Mouse (Mus musculus): ENCODE results near the gene Mrtfa. TPM values are rescaled to one million over a fixed set of nuclear protein-coding genes. Genes with fewer than 3 reads are reported as not detected.

The Mrtfa gene
- polyA plus RNA-seq, 1 experiment from 2014 or later: 23.6 TPM

DNA sequence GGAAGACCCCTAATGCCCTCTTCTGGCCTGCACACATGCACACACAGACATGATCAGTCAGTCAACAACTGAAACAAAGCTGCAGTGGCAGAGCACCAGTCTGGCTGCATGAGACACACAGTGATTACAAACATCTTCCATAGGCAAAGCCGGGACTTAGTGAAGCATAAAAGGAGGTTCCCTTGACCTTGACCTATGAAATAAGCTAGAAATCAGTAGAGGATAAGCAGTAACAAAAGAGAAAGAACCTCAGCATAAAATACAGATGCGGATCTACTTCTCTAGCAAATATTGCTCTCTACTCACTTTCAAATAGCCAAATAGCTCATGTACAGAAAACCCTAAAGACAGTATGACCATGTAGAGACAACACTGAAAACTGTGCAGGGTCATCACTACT is 68.5 kb downstream of the Mrtfa start:
- ATAC-seq (ENCODE audit: insufficient number of reproducible peaks, insufficient read depth, low FRiP score, low TSS enrichment): no peak
- H3K27me3 ChIP-seq: no peaks in the 10 kb centered on the region
- no peak overlapping the region for H3K9ac ChIP-seq
- H3K4me3 ChIP-seq: no peak overlapping the region
- no peak overlapping the region for H3K4me2 ChIP-seq (replicated peaks)
- no peaks in the 10 kb centered on the region for H3K9me3 ChIP-seq
- no peak overlapping the region for H3K27ac ChIP-seq
- H3K36me3 ChIP-seq: no peaks in the 10 kb centered on the region
- WGBS: 82% methylated on average over 2 of the region's 2 CpGs
- H3K4me1 ChIP-seq: 0 out of 2 replicates have a peak, but pooled peaks cover 6% of the 10 kb centered on the region

DNA sequence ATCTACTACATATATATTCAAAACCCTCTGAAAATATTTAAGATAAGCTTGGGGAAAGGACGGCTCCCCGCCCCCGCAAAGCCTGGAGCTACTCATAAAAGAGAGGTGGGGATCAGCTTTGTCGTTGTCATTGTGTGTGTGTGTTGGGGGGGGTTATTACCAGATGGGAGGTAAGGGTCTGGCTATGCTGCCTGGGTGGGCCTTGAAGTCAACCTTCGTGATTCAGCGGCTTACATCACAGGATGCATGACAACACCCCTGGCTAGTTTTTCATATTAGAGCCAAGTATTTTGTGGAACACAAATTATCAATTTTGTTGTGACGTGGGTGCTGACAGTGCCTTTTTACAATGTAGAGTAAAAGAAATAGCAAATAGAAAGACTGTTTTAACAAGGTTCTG is 69.6 kb downstream of the Mrtfa start:
- H3K27me3 ChIP-seq: no peaks in the 10 kb centered on the region
- 79% methylated on average over 7 of the region's 7 CpGs for WGBS
- H3K4me1 ChIP-seq: 0 out of 2 replicates have a peak, but pooled peaks cover 6% of the 10 kb centered on the region
- no peak overlapping the region for H3K4me3 ChIP-seq
- ATAC-seq (ENCODE audit: insufficient number of reproducible peaks, insufficient read depth, low FRiP score, low TSS enrichment): no peak
- H3K9ac ChIP-seq: no peak overlapping the region
- no peak overlapping the region for H3K27ac ChIP-seq
- no peak overlapping the region for H3K4me2 ChIP-seq (replicated peaks)
- no peaks in the 10 kb centered on the region for H3K36me3 ChIP-seq
- no peaks in the 10 kb centered on the region for H3K9me3 ChIP-seq

DNA sequence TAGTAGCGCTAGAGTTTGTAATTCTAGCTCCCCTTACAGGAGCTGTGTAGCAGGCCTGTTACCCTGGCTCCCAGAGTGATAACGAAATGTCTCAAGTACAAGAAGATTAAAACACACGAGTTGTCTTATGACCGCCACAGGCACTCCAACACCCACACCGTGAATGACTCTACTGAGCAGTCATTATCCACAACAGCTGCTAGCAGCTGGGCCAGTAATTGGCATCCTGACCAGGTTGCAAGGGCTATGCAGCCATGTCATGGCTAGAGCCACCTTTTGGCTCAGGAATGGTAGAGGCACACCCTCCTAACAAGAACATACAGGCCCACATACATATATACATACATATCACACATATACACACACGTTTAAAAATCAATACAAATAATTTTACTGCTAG is 70.4 kb downstream of the Mrtfa start:
- no peak for ATAC-seq (ENCODE audit: insufficient number of reproducible peaks, insufficient read depth, low FRiP score, low TSS enrichment)
- H3K27ac ChIP-seq: no peak overlapping the region
- H3K4me1 ChIP-seq: 0 out of 2 replicates have a peak, but pooled peaks cover 6% of the 10 kb centered on the region
- no peak overlapping the region for H3K4me3 ChIP-seq
- WGBS: 80% methylated on average over 6 of the region's 6 CpGs
- no peaks in the 10 kb centered on the region for H3K9me3 ChIP-seq
- no peak overlapping the region for H3K9ac ChIP-seq
- H3K36me3 ChIP-seq: no peaks in the 10 kb centered on the region; the same call in 1 of the 2 replicates
- H3K27me3 ChIP-seq: no peaks in the 10 kb centered on the region
- H3K4me2 ChIP-seq (replicated peaks): no peak overlapping the region

DNA sequence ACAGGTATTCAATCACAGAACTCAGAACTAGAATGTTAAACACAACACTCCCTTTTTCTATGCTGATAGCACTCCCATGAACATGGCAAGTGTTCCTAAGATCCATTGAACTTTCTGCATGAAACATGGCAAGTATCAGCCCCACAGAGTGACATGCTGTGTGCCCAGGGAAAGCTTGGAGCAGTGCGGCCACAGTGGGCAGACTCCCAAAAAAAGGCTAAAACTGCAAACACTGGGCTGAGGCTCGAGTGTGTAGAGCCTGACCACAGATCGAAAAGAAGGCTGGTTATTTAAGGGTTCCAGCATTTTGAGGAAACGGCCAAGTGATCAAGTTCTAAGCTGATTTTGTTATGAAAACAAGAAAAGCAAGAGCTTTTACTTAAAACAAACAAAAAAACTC is 72.3 kb downstream of the Mrtfa start:
- no peak for ATAC-seq (ENCODE audit: insufficient number of reproducible peaks, insufficient read depth, low FRiP score, low TSS enrichment)
- H3K27me3 ChIP-seq: no peaks in the 10 kb centered on the region
- H3K4me2 ChIP-seq (replicated peaks): no peak overlapping the region
- H3K36me3 ChIP-seq: no peaks in the 10 kb centered on the region; the same call in 1 of the 2 replicates
- H3K27ac ChIP-seq: no peak overlapping the region
- H3K9me3 ChIP-seq: no peaks in the 10 kb centered on the region
- H3K9ac ChIP-seq: no peak overlapping the region
- WGBS: 83% methylated on average over 4 of the region's 4 CpGs
- no peak overlapping the region for H3K4me3 ChIP-seq
- H3K4me1 ChIP-seq: 0 out of 2 replicates have a peak, but pooled peaks cover 5% of the 10 kb centered on the region

DNA sequence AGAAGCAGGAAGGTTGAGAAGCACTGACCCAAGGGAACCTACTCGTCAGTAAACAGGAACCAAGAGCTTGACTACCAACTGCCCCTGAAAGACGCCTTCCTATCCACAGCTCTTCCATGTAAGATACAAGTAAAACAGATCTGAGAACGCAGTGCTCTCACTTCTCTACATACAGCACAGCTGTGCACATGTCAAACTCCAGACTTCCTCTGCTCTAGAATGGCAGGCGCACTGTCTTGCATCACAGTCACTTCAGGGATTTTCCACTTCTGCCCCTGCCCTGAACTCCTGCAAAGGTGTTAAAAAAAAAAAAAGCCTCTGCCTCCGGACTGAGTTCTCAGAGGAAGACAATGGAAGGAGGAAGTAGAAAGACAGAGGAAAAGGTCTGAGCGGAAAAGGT is 78.0 kb downstream of the Mrtfa start:
- H3K4me1 ChIP-seq: peaks cover 9% of the 10 kb centered on the region; the same call in 1 of the 2 replicates
- H3K27me3 ChIP-seq: no peaks in the 10 kb centered on the region
- H3K4me2 ChIP-seq (replicated peaks): no peak overlapping the region
- H3K9ac ChIP-seq: no peak overlapping the region
- H3K9me3 ChIP-seq: no peaks in the 10 kb centered on the region
- no peak overlapping the region for H3K4me3 ChIP-seq
- WGBS: 66% methylated on average over 6 of the region's 6 CpGs
- H3K27ac ChIP-seq: no peak overlapping the region
- ATAC-seq (ENCODE audit: insufficient number of reproducible peaks, insufficient read depth, low FRiP score, low TSS enrichment): no peak
- no peaks in the 10 kb centered on the region; the same call in 1 of the 2 replicates for H3K36me3 ChIP-seq

DNA sequence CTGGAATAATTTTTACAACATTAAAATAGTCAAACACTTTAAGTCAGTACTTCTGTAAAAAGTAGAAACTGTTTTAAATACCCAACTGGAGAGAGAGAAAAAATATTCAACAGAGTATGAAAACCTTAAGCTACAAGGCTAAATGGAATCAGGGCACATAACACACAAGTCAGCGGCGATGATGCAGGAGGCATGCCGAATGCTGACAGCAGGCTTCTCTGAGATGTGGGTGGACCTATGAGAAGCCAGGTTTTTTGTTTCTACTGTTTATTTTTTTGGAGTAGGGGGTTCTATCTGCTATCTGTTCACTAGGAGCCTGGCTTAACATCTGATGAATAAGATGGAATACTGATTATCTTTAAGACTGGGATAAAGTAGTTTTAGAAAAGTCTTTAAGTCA is 80.2 kb downstream of the Mrtfa start:
- Histone ChIP-seq H3K4me1 (peaks cover 22% of the 10 kb centered on the region), H3K27me3 (no peaks in the 10 kb centered on the region), H3K4me2 (replicated peaks) (no peak overlapping the region), H3K9ac (no peak overlapping the region), H3K36me3 (no peaks in the 10 kb centered on the region; the same call in 1 of the 2 replicates), H3K27ac (no peak overlapping the region), H3K4me3 (no peak overlapping the region), H3K9me3 (no peaks in the 10 kb centered on the region)
- 74% methylated on average over 3 of the region's 3 CpGs for WGBS
- no peak for ATAC-seq (ENCODE audit: insufficient number of reproducible peaks, insufficient read depth, low FRiP score, low TSS enrichment)

DNA sequence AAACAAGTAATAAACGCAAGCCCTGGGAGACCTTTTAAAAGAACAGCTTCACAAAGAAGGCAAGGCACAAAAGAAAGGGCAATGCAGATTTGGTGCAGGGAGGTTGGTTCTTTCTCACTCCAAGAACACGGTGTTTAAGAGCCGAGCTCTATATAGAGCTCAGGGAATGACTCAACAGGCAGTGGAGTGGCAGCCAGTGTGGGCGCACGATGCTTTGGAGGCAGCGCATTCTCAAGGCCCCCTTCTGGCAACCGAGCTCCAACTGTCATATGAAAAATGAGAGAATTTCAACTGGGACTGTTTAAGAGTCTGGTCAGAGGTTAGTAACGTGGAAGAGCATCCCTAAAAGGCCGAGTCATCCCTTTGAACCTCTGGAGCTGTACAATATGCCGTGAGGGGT is 84.6 kb downstream of the Mrtfa start:
- Histone ChIP-seq H3K27ac (no peak overlapping the region), H3K27me3 (no peaks in the 10 kb centered on the region), H3K4me2 (replicated peaks) (no peak overlapping the region), H3K36me3 (no peaks in the 10 kb centered on the region), H3K4me1 (peaks cover 41% of the 10 kb centered on the region), H3K9ac (no peak overlapping the region), H3K4me3 (no peak overlapping the region), H3K9me3 (no peaks in the 10 kb centered on the region)
- WGBS: 55% methylated on average over 10 of the region's 10 CpGs
- ATAC-seq (ENCODE audit: insufficient number of reproducible peaks, insufficient read depth, low FRiP score, low TSS enrichment): no peak

DNA sequence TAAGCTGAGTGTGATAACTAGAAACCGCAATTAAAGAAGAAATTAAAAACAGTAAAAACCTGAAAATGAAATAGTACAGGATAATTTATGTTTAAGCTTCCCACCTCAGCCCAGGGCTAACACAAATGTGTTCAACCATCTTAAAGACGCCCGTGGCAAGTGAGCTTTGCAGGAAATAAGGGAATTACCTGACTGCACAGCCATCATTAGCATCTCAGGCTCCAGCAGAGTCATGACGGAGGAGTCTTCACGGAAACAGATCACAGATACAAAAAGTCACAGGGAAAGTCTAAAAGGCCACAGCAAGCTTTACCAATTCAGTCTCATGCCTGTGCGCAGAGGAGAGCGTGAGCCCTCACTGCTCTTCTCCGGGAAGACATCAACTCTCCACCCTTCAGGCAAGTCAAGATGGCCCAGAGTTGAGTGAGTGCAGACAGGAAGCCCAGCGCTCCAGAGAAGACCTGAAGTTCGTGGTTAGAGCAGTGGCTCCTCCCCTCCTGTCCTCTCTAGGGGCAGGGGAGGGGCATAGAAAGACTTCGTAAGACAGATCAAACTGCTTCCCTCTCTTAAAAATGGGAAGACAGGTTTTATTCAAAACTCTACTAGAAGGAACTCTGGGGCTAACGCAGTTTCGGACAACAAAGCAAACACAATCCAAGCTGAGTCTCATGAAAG is 85.8 kb downstream of the Mrtfa start:
- peaks cover 39% of the 10 kb centered on the region for H3K4me1 ChIP-seq
- peak overlapping the region; percentile 25; the same call in 1 of the 2 replicates for H3K27ac ChIP-seq
- H3K9ac ChIP-seq: no peak overlapping the region; the same call in 1 of the 2 replicates
- WGBS: 36% methylated on average over 13 of the region's 13 CpGs
- no peaks in the 10 kb centered on the region for H3K27me3 ChIP-seq
- H3K4me3 ChIP-seq: no peak overlapping the region
- no peak for ATAC-seq (ENCODE audit: insufficient number of reproducible peaks, insufficient read depth, low FRiP score, low TSS enrichment)
- no peaks in the 10 kb centered on the region for H3K9me3 ChIP-seq
- no peaks in the 10 kb centered on the region for H3K36me3 ChIP-seq
- H3K4me2 ChIP-seq (replicated peaks): peak overlapping the region; percentile 34

DNA sequence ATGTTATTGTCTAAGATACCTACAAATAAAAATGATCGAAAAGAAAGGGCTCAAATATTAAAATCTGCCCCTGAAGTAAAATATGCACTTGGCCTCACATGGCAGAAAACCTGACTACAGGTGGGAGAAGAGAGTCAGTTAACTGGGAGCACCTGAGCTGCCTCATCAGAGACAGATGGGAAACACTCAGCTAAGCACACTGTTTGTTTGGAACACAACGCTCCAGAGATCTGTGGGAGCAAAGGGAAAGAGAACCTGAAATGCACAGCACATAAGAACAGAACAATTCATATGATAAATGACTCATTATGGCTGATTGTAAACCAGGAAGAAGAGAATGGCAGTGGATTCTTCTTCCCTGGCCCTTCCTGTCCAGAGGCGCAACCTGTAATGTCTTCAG is 87.1 kb downstream of the Mrtfa start:
- Histone ChIP-seq H3K9me3 (no peaks in the 10 kb centered on the region), H3K27ac (no peak overlapping the region), H3K9ac (no peak overlapping the region), H3K27me3 (no peaks in the 10 kb centered on the region), H3K4me1 (peaks cover 39% of the 10 kb centered on the region), H3K4me2 (replicated peaks) (no peak overlapping the region), H3K36me3 (no peaks in the 10 kb centered on the region), H3K4me3 (no peak overlapping the region)
- WGBS: 84% methylated on average over 3 of the region's 3 CpGs
- no peak for ATAC-seq (ENCODE audit: insufficient number of reproducible peaks, insufficient read depth, low FRiP score, low TSS enrichment)

DNA sequence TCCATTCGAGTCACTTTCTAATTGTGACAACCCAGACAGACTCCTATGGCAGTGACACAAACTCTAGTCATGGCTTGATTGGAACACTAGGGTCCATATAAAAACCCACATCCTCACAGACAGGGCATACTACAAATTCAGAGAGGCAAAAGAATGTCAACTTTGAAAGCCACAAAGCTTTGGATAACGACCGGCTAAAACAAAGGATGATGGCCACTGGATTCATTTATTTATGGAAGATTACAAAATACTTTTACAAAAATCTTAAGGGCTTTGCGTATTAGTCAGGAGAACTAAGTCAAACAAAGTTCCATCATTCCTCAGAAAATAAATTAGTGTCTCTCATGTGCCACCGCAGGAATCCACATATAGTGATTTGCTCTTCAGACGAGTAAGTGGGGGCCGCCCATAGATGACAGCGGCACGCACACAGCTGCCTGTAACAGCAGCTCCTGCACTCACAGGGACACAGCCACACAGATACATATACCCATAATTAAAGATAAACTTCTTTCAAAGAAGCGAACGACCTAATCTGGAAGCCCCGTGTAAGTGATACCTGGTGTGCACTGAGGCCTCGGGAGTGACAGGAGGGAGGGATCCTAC is 88.2 kb downstream of the Mrtfa start:
- no peaks in the 10 kb centered on the region for H3K27me3 ChIP-seq
- 66% methylated on average over 13 of the region's 13 CpGs for WGBS
- no peak overlapping the region for H3K4me2 ChIP-seq (replicated peaks)
- ATAC-seq (ENCODE audit: insufficient number of reproducible peaks, insufficient read depth, low FRiP score, low TSS enrichment): 0 out of 2 replicates have a peak, but pooled peaks have one; percentile 22
- no peak overlapping the region for H3K4me3 ChIP-seq
- H3K9me3 ChIP-seq: no peaks in the 10 kb centered on the region
- H3K27ac ChIP-seq: no peak overlapping the region
- H3K36me3 ChIP-seq: no peaks in the 10 kb centered on the region
- H3K4me1 ChIP-seq: peaks cover 40% of the 10 kb centered on the region
- H3K9ac ChIP-seq: no peak overlapping the region

DNA sequence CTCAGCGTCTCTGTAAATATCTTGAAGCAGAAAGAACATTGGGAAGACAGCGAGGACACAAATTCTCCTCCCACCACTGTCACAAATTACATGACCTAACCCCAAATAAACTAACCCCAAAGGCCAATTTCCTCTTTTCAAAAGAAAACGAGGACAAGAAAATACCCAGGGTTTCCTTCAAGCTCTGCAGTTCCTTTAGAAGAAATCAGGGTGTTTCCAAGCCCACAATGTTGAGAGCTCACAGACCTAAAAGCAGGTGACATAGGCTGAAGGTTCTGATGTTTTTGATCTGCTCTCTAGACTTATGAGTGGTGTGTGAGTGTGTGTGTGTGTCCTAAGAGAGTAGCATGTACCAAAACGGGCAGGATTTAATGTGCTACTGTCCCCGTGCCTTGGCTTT is 89.2 kb downstream of the Mrtfa start:
- Histone ChIP-seq H3K27me3 (no peaks in the 10 kb centered on the region), H3K9me3 (no peaks in the 10 kb centered on the region), H3K36me3 (no peaks in the 10 kb centered on the region), H3K27ac (no peak overlapping the region), H3K4me1 (peaks cover 42% of the 10 kb centered on the region), H3K4me2 (replicated peaks) (no peak overlapping the region), H3K9ac (no peak overlapping the region), H3K4me3 (no peak overlapping the region)
- WGBS: 63% methylated on average over 5 of the region's 5 CpGs
- no peak for ATAC-seq (ENCODE audit: insufficient number of reproducible peaks, insufficient read depth, low FRiP score, low TSS enrichment)

DNA sequence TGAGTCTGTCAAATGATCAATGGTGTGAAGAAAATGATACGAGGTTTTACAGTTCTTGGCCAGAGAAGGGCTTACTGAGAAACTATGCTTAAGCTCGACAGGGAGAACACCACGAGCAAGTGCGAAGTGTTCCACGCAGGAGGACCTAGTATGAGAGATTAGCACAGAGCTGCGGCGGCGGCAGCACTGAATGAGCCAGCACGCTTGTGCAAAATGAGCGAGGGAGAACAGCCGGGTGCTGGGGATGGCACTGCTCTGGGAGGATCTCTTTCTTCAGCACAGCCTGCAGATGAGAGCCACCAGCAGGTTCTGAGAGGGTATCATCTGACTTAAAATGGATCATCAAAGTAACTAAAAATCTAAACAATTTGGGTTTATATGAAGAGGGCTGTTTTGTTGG is 91.3 kb downstream of the Mrtfa start:
- Histone ChIP-seq H3K4me3 (no peak overlapping the region), H3K4me1 (peaks cover 24% of the 10 kb centered on the region), H3K36me3 (no peaks in the 10 kb centered on the region), H3K4me2 (replicated peaks) (no peak overlapping the region), H3K9ac (no peak overlapping the region), H3K27ac (no peak overlapping the region), H3K27me3 (no peaks in the 10 kb centered on the region), H3K9me3 (no peaks in the 10 kb centered on the region)
- no peak for ATAC-seq (ENCODE audit: insufficient number of reproducible peaks, insufficient read depth, low FRiP score, low TSS enrichment)
- 89% methylated on average over 11 of the region's 11 CpGs for WGBS
